In genomic region chr4:135382316-135382715, GRCm38 (mm10) we compare ENCODE assay signal across 8 mouse cellular contexts. TPM values are rescaled to one million over a fixed set of nuclear protein-coding genes. Genes with fewer than 3 reads are reported as not detected.
DNase-seq lines count a peak whose midpoint lies in the region; ATAC-seq and TF ChIP-seq lines count a peak whose summit lies in the region.

No protein-coding gene starts in this region.

- H3K27me3 ChIP-seq in forebrain, embryonic 10.5 days (ENCODE audit: poor library complexity, severe bottlenecking): peaks cover 14% of the 10 kb centered on the region
- 0 out of 2 replicates have a peak, but pooled peaks cover 3% of the 10 kb centered on the region for H3K27me3 ChIP-seq in forebrain, embryonic 15.5 days
- 0 out of 4 replicates have a peak, but pooled peaks cover 0 to 1% of the 10 kb centered on the region in 2 experiments for H3K27me3 ChIP-seq in MEL (ENCODE audit: control insufficient read depth in 1 of 2, insufficient read depth in 2 of 2, low read length in 2 of 2)
- H3K27me3 ChIP-seq in kidney, postnatal 0 days (ENCODE audit: insufficient read depth, low read length): no peaks in the 10 kb centered on the region

- no peak for TF ChIP-seq POLR2A in MEL (IDR thresholded peaks at IDR 0.05; ENCODE audit: control insufficient read depth in 1 of 2, insufficient read depth in 1 of 2, low read depth in 1 of 2, low read length in 2 of 2, poor library complexity in 1 of 2)
- TF ChIP-seq POLR2A in lung, adult 2 months (IDR thresholded peaks at IDR 0.05; ENCODE audit: borderline replicate concordance, extremely low read depth, low read depth, low read length): no peak

- peak; percentile 96 to 99 (median 97) for TF ChIP-seq CTCF in MEL (IDR thresholded peaks at IDR 0.05 in 2 of 3, conservative IDR thresholded peaks at IDR 0.05 in 1 of 3; ENCODE audit: control insufficient read depth in 1 of 3, insufficient read depth in 1 of 3, low read depth in 2 of 3, low read length in 3 of 3, poor library complexity in 1 of 3, severe bottlenecking in 1 of 3)
- TF ChIP-seq CTCF in kidney, postnatal 0 days (IDR thresholded peaks at IDR 0.05; ENCODE audit: low read depth): peak; percentile 99
- peak; percentile 99 for TF ChIP-seq CTCF in lung, adult 2 months (IDR thresholded peaks at IDR 0.05; ENCODE audit: insufficient read depth, low read length)

- H3K36me3 ChIP-seq in forebrain, embryonic 10.5 days (replicated peaks): no peaks in the 10 kb centered on the region
- H3K36me3 ChIP-seq in forebrain, embryonic 15.5 days: no peaks in the 10 kb centered on the region
- no peaks in the 10 kb centered on the region for H3K36me3 ChIP-seq in MEL (ENCODE audit: control insufficient read depth in 1 of 2, insufficient read depth in 2 of 2, low read length in 2 of 2)
- no peaks in the 10 kb centered on the region for H3K36me3 ChIP-seq in kidney, postnatal 0 days (ENCODE audit: insufficient read depth, low read length)

- peak; percentile 74 for DNase-seq in forebrain, embryonic 10.5 days (ENCODE audit: extremely low spot score, low spot score)
- peak; percentile 87 for DNase-seq in MEL (ENCODE audit: low read depth, low spot score)
- DNase-seq in cerebellum, adult 11-12 months: peak; percentile 54
- DNase-seq in frontal cortex, postnatal 10 days (ENCODE audit: low spot score in 2 of 2): peak; percentile 22 to 71
- peak; percentile 92 for DNase-seq in kidney, postnatal 0 days (ENCODE audit: low spot score)
- peak; percentile 61 for DNase-seq in lung, adult 2 months
- DNase-seq in right cerebral cortex, postnatal 4 days: peak; percentile 78

- H3K4me2 ChIP-seq in forebrain, embryonic 15.5 days (replicated peaks): no peak overlapping the region
- no peak overlapping the region for H3K4me2 ChIP-seq in kidney, postnatal 0 days (ENCODE audit: low read length)

- H3K4me3 ChIP-seq in forebrain, embryonic 10.5 days: no peak overlapping the region
- no peak overlapping the region for H3K4me3 ChIP-seq in forebrain, embryonic 15.5 days
- no peak overlapping the region for H3K4me3 ChIP-seq in MEL (ENCODE audit: control insufficient read depth in 1 of 2, insufficient read depth in 1 of 2, low read depth in 2 of 2, low read length in 2 of 2)
- no peak overlapping the region for H3K4me3 ChIP-seq in kidney, postnatal 0 days (replicated peaks; ENCODE audit: low read depth, low read length)
- no peak overlapping the region for H3K4me3 ChIP-seq in lung, adult 2 months (replicated peaks; ENCODE audit: extremely low read depth, low read depth, low read length)

- TF ChIP-seq EP300 in MEL (IDR thresholded peaks at IDR 0.05; ENCODE audit: low read depth in 1 of 2, low read length in 2 of 2): no peak

- no peak for ATAC-seq in forebrain, embryonic 15.5 days (replicated peaks)
- 0 out of 2 replicates have a peak, but pooled peaks have one; percentile 21 for ATAC-seq in kidney, postnatal 0 days (replicated peaks; ENCODE audit: low FRiP score, low read depth)

- H3K79me2 ChIP-seq in MEL (ENCODE audit: control insufficient read depth, insufficient read depth, low read length, poor library complexity): no peaks in the 10 kb centered on the region

- no peaks in the 10 kb centered on the region for H3K9me3 ChIP-seq in forebrain, embryonic 10.5 days
- H3K9me3 ChIP-seq in forebrain, embryonic 15.5 days: no peaks in the 10 kb centered on the region
- no peaks in the 10 kb centered on the region for H3K9me3 ChIP-seq in MEL (replicated peaks; ENCODE audit: insufficient read depth, low read length)
- H3K9me3 ChIP-seq in kidney, postnatal 0 days (replicated peaks; ENCODE audit: low read length): no peaks in the 10 kb centered on the region

- TF ChIP-seq RAD21 in MEL (IDR thresholded peaks at IDR 0.05; ENCODE audit: low read depth, low read length): peak; percentile 92

- H3K27ac ChIP-seq in forebrain, embryonic 10.5 days: no peak overlapping the region
- no peak overlapping the region for H3K27ac ChIP-seq in forebrain, embryonic 15.5 days (replicated peaks)
- H3K27ac ChIP-seq in MEL (ENCODE audit: control insufficient read depth, low read depth, low read length): no peak overlapping the region
- H3K27ac ChIP-seq in kidney, postnatal 0 days: no peak overlapping the region

- 6% methylated on average over 14 of the region's 14 CpGs for WGBS in forebrain, embryonic 10.5 days
- WGBS in forebrain, embryonic 15.5 days: 4% methylated on average over 14 of the region's 14 CpGs
- WGBS in kidney, postnatal 0 days: 6% methylated on average over 14 of the region's 14 CpGs
- WGBS in lung, adult 2 months: 2% methylated on average over 14 of the region's 14 CpGs

- peaks cover 21% of the 10 kb centered on the region for H3K4me1 ChIP-seq in forebrain, embryonic 10.5 days
- no peaks in the 10 kb centered on the region for H3K4me1 ChIP-seq in forebrain, embryonic 15.5 days
- 0 out of 4 replicates have a peak, but pooled peaks cover 0 to 5% of the 10 kb centered on the region in 2 experiments for H3K4me1 ChIP-seq in MEL (ENCODE audit: control insufficient read depth in 1 of 2, insufficient read depth in 2 of 2, low read length in 2 of 2)
- H3K4me1 ChIP-seq in kidney, postnatal 0 days (replicated peaks; ENCODE audit: insufficient read depth, low read length): no peaks in the 10 kb centered on the region
- H3K4me1 ChIP-seq in lung, adult 2 months (ENCODE audit: control insufficient read depth, insufficient read depth, low read length): no peaks in the 10 kb centered on the region

- no peak overlapping the region for H3K9ac ChIP-seq in forebrain, embryonic 15.5 days (replicated peaks)
- H3K9ac ChIP-seq in MEL (ENCODE audit: control insufficient read depth, low read depth, low read length, poor library complexity, severe bottlenecking): no peak overlapping the region
- no peak overlapping the region for H3K9ac ChIP-seq in kidney, postnatal 0 days (ENCODE audit: low read depth, low read length)

TF ChIP-seq in MEL, 35 proteins besides CTCF, POLR2A, EP300 and RAD21:
- TF ChIP-seq NRF1 (IDR thresholded peaks at IDR 0.05; ENCODE audit: insufficient read depth, low read depth, low read length, poor library complexity, severe bottlenecking) (no peak), SMC3 (IDR thresholded peaks at IDR 0.05; ENCODE audit: low read depth, low read length) (peak; percentile 93), ZC3H11A (IDR thresholded peaks at IDR 0.05; ENCODE audit: low read depth, low read length) (peak; percentile 88)

RNA-seq across cellular contexts. Expression of gene Ncmap, which starts 15.7 kb away (rescaled TPM):
- 0.40 and 0.52 TPM in 2 replicates for polyA plus RNA-seq in forebrain, embryonic 10.5 days (2016; fragmentation: Nextera tagmentation; extraction: Ambion mirVana)
- 0.50 and 0.63 TPM in 2 replicates for polyA plus RNA-seq in forebrain, embryonic 15.5 days (2015; fragmentation: Nextera tagmentation; extraction: Ambion mirVana)
- 0.08 TPM in 1 of 2 replicates, not detected in the other for total RNA-seq in MEL (2012; rRNA removed)
- polyA plus RNA-seq in MEL (2012; ENCODE audit: insufficient read depth in 1 of 2, insufficient read length in 2 of 2, low read depth in 1 of 2, low replicate concordance in 2 of 2, missing spikeins in 1 of 2): under 1 TPM in 1 of 2 experiments, not detected in 1; 0.22 TPM
- polyA plus RNA-seq in kidney, postnatal 0 days (2015; fragmentation: Nextera tagmentation; extraction: Ambion mirVana): 2.0 and 2.6 TPM in 2 replicates
- polyA plus RNA-seq in lung, adult 2 months (2012; rRNA removed): 3.0 and 5.4 TPM in 2 replicates

RNA-seq across cellular contexts. Expression of gene Srrm1, which starts 29.2 kb away (rescaled TPM):
- polyA plus RNA-seq in forebrain, embryonic 10.5 days (2016; fragmentation: Nextera tagmentation; extraction: Ambion mirVana): 235 and 240 TPM in 2 replicates
- polyA plus RNA-seq in forebrain, embryonic 15.5 days (2015; fragmentation: Nextera tagmentation; extraction: Ambion mirVana): 202 and 208 TPM in 2 replicates
- total RNA-seq in MEL (2012; rRNA removed): 26.9 and 29.4 TPM in 2 replicates
- 100 to 1,000 TPM; 138 to 285 TPM for polyA plus RNA-seq in MEL (2012; ENCODE audit: insufficient read depth in 1 of 2, insufficient read length in 2 of 2, low read depth in 1 of 2, low replicate concordance in 2 of 2, missing spikeins in 1 of 2)
- polyA plus RNA-seq in kidney, postnatal 0 days (2015; fragmentation: Nextera tagmentation; extraction: Ambion mirVana): 183 and 203 TPM in 2 replicates
- 19.4 and 31.0 TPM in 2 replicates for polyA plus RNA-seq in lung, adult 2 months (2012; rRNA removed)

RNA-seq across cellular contexts. Expression of gene Rcan3, which starts 51.3 kb away (rescaled TPM):
- 10.4 and 10.7 TPM in 2 replicates for polyA plus RNA-seq in forebrain, embryonic 10.5 days (2016; fragmentation: Nextera tagmentation; extraction: Ambion mirVana)
- 25.4 and 27.4 TPM in 2 replicates for polyA plus RNA-seq in forebrain, embryonic 15.5 days (2015; fragmentation: Nextera tagmentation; extraction: Ambion mirVana)
- total RNA-seq in MEL (2012; rRNA removed): 6.5 and 7.9 TPM in 2 replicates
- polyA plus RNA-seq in MEL (2012; ENCODE audit: insufficient read depth in 1 of 2, insufficient read length in 2 of 2, low read depth in 1 of 2, low replicate concordance in 2 of 2, missing spikeins in 1 of 2): 1 to 10 TPM in 1 of 2 experiments, not detected in 1; 7.8 TPM
- 16.2 and 17.8 TPM in 2 replicates for polyA plus RNA-seq in kidney, postnatal 0 days (2015; fragmentation: Nextera tagmentation; extraction: Ambion mirVana)
- 13.6 and 14.3 TPM in 2 replicates for polyA plus RNA-seq in lung, adult 2 months (2012; rRNA removed)
